Mouse (Mus musculus): ENCODE measurements around the gene Bcap29.
"Not testable (repeated sequence)": the region's sequence is repeated elsewhere in the genome, so short reads cannot be mapped to it uniquely, and the experiment has no call there.

Gene Bcap29

DNA sequence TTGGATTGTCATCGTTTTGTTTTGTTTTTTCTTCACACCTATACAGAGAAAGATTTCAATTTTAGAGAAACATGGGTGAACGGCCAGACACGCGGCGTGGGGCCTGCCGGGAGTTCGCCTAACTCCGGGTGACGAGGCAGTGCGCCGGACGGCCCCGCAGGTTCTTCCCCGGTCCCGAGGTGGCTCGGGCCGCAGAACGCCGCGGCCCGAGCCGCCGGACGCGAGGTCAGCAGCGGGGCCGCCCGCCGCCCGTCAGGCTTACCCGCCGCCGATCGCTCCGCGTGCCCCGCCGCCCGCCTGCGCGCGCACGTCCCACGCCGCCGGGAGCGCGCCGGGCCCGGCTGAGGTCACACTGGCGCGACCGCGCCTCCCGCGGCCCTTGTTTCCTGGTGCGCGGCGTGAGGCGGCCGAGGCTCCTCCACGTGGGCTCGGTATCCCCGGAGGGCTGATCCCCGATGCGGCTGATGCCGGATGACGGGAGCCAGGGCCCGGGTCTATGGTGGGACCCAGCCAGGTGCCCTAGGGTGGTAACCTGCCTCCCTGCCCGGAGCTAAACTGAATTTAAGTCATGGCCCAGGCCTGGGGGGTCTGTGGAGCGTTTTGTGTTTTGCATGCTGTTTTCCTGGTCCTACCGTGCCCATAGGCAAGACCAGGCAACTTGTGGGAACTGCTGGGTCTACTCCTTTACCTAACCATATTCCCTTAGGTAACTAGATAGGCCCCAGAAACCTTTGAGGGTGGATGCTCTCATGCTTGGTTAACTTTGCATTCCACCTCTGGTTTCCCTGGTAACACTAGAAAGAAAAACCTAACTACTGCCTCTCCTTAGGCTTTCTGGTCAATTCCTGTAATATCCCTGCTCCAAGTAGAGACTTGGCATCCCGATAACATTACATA, at the start of gene Bcap29:
TSS of gene Bcap29 (minus strand) at position 316 of the 897 bp plus-strand sequence.
- peak; percentile 52 to 73 for DNase-seq (ENCODE audit: low spot score in 2 of 2)

DNA sequence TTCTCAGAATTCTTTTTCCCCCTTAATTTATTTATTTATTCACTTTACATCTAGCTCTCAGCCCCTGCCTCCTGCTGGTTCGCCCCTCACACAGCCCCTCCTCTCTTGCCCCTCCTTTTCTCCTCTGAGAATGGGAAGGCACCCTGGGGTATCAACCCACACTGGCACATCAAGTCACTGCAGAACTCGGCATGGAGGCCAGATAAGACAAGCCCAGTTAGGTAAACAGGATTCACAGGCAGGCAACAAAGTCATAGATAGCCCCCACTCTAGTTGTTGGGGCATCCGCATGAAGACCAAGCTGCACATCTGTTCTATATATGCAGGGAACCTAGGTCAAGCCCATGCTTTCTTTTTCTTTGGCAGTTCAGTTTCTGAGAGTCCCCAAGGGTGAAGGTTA, 32.7 kb upstream of the Bcap29 start:
- DNase-seq (ENCODE audit: low spot score in 2 of 2): no peak

DNA sequence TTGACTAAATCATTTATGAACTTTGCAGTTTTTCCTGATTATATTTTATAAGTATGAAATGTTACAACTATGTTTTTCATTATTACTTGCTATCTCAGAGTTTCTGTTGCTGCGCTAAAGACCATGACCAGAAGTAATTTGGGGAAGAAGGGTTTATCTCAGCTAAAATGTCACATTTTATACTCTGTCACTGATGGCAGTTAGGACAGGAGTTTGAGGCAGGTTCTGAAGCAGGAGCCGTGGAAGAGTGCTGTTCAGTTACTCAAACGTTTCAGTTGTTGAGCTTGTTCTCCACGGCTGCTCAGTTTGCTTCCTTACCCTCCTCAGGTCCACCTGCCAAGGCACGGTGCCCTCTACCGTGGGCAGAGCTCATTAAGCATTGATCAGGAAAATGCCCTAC, 31.5 kb upstream of the Bcap29 start:
- no peak for DNase-seq (ENCODE audit: low spot score in 2 of 2)

DNA sequence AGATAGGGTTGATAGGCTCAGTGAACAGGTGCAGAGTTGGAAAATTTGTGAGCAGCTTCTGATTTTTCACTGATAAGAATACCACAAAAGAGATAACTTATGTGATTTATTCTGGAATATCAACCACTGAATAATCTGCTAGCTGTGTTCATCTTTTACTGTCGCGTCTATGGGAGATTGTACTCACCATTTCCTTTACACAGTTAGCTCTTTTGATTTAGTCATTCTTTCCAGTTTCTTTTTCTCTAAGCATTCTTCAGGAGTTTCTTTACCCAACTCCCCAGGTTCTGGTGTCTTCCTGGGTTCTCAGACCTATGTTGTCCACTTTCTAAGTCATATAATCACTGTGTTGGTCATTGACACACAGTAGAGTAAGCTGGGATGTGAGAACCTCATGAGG, 22.4 kb upstream of the Bcap29 start:
- DNase-seq (ENCODE audit: low spot score in 2 of 2): no peak

- no peak for DNase-seq (ENCODE audit: low spot score in 2 of 2)
These were observed 20.6 kb upstream of the Bcap29 start for GRCm38 (mm10) chr12:31654965-31655477.

- peak; percentile 96 to 97 for DNase-seq (ENCODE audit: low spot score in 2 of 2)
These were observed 19.9 kb upstream of the Bcap29 start, which contains the start of the genes Dus4l and Cog5 for GRCm38 (mm10) chr12:31654197-31654964. Gene Dus4l, minus strand, starts transcription at chr12:31654826. Gene Cog5, plus strand, starts transcription at chr12:31654869.

GRCm38 (mm10) chr12:31653611-31654010, 19.2 kb upstream of the Bcap29 start:
- no peak for DNase-seq (ENCODE audit: low spot score in 2 of 2)

GRCm38 (mm10) chr12:31635240-31635607, 766 bp upstream of the Bcap29 start:
- no peak for DNase-seq (ENCODE audit: low spot score in 2 of 2)

DNA sequence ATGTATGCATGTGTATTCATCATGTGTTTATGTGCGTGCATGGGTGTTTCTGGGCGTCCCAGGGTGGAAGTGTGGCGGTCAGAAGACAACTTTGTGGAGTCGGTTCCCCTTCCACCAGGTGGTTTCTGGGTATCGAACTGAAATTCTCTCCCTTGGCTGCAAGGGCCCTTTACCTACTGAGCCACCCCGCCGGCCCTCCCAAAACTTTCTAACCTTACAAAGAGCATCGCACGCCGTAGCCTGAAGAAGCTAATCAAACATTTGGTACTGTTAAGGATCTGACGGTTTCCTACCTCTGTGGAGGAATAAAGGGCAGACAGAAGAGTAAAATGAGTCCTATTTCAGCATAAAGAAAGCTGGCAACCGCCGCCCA, 502 bp downstream of the Bcap29 start:
- peak in 1 of 2 experiments; percentile 12 for DNase-seq (ENCODE audit: low spot score in 2 of 2)

- not testable (repeated sequence) for DNase-seq (ENCODE audit: low spot score in 2 of 2)
These were observed 6.1 kb downstream of the Bcap29 start for GRCm38 (mm10) chr12:31628396-31628795.

DNA sequence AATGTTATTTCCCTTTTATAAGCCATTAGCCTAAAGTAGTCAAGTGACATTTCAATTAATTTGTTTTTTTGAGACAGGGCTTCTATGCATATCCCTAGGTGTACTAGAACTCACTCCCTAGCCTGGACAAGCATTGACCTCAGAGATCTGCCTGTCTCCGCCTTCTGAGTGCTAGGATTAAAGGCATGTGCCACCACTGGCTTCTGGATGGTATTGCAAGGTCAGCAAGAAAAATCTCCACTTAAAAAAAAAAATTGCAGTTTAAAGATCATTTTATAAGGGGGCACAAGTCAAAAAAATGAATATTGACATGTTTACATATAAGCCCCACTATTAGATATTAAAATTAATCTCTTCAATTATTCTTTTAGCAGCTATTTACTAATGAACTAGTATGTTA, 9.4 kb downstream of the Bcap29 start:
- DNase-seq (ENCODE audit: low spot score in 2 of 2): no peak

DNA sequence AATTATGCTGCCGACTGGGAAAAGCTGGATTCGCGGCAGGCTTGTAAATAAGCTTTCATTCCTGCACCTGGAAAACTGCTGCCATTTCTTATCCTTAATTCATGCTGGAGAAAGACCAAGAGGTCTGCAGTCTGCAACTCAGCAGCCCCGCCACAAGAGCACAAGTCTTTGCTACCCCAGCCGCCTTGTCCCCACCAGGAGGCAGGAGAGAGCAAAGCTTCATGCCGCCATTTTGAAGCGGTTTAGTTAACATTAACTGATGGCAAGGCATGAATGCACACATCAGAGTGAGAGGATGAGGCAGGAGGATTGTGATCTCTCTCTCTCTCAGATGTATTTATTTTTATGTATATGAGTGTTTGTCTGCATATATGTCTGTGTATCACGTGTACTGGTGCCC, 14.4 kb downstream of the Bcap29 start:
- DNase-seq (ENCODE audit: low spot score in 2 of 2): no peak

GRCm38 (mm10) chr12:31613353-31613752, 21.1 kb downstream of the Bcap29 start:
- no peak for DNase-seq (ENCODE audit: low spot score in 2 of 2)

DNA sequence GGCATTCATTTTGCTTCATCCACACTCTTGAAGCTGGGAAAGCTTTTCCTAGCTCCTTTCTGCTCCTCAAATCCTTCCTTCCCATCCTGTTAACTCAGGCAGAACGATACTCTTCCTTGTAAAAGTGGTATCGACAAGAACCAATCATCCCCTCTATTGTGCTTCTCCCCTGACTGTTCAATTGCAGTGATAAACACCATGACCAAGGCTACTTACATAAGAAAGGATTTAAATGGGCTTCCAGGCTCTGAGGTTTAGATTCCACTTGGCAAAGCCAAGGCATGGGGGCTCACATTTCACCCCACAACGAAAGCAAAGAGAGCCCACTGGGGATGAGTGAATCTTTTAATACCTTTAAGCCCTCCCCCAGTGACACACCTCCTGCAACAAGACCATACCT, 26.3 kb downstream of the Bcap29 start:
- DNase-seq (ENCODE audit: low spot score in 2 of 2): no peak

GRCm38 (mm10) chr12:31604894-31605293, 29.6 kb downstream of the Bcap29 start:
- DNase-seq (ENCODE audit: low spot score in 2 of 2): no peak

GRCm38 (mm10) chr12:31603586-31603985, 30.9 kb downstream of the Bcap29 start:
- no peak for DNase-seq (ENCODE audit: low spot score in 2 of 2)

- DNase-seq (ENCODE audit: low spot score in 2 of 2): no peak
These were observed 40.2 kb downstream of the Bcap29 start for GRCm38 (mm10) chr12:31594296-31594695.

- DNase-seq (ENCODE audit: low spot score in 2 of 2): no peak
These were observed 42.4 kb downstream of the Bcap29 start for GRCm38 (mm10) chr12:31592011-31592410.

DNA sequence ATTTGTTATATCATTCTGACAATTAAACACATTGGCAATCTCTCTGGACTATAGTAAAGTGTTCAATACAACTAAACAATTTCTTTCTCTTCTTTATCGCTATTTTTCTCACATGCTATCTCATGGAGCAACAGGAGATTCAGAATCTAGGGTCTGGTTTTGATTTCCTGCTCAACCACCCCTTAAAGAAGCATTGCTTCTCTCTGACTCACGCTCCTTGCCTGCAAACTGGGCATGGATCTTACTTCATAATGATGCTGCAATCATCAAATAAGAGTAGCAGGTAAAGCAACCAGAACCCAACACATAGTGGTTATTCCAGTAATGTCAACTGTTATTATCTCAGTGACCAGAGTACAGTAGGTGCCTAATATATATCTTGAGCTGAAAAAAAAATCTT, 50.7 kb downstream of the Bcap29 start:
- DNase-seq (ENCODE audit: low spot score in 2 of 2): no peak

GRCm38 (mm10) chr12:31582081-31582480, 52.4 kb downstream of the Bcap29 start:
- no peak for DNase-seq (ENCODE audit: low spot score in 2 of 2)

GRCm38 (mm10) chr12:31581319-31581810, 53.1 kb downstream of the Bcap29 start:
- no peak for DNase-seq (ENCODE audit: low spot score in 2 of 2)

- DNase-seq (ENCODE audit: low spot score in 2 of 2): no peak
These were observed 53.7 kb downstream of the Bcap29 start for GRCm38 (mm10) chr12:31580634-31581318.

Data from thymus, postnatal 10 days (tissue).